Mouse (Mus musculus): ENCODE measurements at regions not wholly inside any gene's neighbourhood (a gene's known extent, or its start where the extent isn't known, plus 50 kb on each side); places are given as distances from the start of the nearest gene placed in this dataset.

DNA sequence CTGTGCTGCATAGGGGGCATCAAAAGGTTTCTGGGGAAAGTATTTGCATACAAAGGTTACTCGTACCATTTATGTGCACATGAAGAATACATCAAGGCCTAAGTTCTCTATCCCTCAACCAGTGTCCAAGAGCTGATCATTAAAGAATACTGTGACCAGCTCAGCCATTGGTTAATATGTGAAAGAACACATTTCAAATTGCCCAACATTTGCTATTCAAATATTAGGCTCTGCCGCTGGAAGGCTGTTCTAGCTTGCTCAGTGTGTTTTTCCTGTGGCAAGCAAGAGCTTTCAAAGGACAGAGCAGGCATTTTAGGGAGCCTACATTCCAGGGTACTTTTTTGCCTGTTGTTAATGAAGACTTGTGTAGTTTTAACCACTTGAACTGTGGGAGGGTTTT, 220.8 kb downstream of the Ahr start:
- no peak for DNase-seq (ENCODE audit: low spot score in 2 of 2)

DNA sequence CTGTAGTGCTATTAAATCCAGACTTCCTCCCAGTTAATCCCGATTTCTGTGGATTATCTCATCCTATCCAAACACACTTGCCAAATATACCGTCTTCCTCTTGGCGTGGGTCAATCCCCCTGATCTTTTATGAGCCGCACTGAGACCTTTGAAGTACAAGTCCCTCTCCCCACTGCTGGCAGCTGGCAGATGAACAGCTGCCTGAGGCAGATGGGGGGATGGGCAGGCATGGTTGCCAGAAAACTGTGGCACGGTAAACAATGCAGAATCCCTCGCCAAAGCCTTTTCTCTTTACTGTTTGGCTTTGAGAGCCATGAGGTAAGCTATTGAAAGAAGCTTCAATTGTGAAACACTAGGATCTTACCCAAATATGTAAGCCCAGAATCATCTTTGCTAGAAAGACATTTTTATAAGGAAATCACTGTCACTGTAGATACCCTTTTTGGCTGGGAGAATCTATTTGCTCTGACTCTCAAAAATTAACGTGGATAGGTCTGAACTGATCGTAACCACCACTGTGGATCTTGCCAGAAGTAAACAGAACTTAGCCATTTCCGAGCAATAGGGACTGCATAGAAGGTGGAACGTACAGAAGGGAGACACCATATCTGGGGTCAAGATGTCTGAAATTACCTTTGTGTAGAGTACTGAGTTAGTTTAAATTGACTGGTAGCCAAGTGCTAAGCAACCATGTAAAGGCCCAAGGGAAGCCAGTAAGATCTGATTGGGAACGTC, 221.5 kb downstream of the Ahr start:
- no peak for DNase-seq (ENCODE audit: low spot score in 2 of 2)

DNA sequence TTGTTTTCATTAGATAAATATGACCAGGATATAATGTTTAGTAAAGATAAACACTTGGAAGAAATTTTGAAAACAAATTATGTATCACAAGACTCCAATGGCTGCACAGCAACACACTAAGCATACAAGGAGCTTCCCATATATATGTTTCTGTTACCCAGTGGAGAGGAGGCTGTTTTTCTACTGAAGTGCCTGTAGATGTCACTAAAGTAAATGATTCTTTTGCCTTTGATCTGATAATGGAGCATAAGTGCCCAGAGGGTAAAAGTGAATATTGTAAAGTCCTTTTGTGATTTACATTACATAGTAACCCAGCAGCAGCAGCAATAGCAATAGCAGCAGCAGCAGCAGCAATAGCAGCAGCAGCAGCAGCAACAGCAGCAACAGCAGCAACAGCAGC, 226.3 kb downstream of the Ahr start:
- no peak for DNase-seq (ENCODE audit: low spot score in 2 of 2)

DNA sequence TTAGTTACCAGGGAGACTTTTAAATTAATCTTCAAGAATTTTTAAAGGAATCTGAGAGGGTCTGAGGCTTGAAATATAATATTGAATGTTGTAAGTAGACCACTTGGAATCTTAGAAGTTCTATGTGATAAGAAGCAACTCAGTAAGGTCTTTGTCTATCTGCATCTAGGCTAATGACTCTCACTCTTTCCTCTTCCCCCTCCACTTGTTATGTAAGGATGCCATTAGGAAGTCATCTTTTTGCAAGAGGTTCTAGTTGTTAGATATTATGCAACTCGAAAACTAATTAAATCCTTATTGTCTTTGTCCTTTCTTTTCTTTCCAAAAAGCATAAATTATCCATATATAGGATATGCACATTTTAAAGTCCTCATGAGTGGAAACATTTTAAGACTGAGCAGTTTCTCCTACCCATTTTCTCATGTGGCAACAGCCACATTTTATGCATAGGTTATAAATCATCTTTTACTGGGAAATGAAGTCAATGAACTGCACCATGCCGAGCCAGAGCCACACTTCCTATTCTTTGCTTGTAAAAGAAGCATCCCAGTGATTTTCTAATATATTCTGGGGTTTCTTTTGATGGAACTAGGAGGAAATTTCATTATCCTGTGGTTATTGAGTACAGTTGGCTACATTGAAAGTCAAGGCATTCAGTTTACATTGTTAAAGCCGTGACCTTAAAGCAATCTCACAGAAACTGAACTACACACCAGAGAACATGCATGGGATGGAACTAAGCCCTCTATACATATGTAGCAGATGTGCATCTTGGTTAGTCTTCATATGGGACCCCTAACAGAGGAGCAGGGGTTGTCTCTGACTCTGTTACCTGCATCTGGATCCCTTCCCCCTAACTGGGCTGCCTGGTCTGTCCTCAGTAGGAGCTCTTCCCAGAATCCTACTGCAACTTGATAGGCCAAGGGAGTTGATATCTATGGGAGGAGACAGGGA, 230.8 kb downstream of the Ahr start:
- DNase-seq (ENCODE audit: low spot score in 2 of 2) = no peak

DNA sequence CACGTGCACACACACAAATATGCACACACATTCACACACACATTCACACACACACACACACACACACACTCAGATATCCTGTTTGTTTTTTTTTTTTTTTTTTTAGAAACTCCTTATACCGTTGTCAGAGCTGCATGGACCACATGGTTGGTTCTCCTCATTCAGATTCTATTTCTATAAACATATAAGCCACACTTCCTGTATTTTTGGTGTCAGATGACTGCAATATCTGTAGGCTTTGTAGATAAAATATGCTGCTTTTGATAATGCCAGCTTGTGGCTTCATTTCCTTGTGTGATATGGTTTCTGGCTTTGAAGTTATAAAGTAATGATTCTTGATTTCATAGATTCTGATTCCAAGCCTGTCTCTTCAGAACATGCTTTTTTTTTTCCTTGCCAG, 231.7 kb downstream of the Ahr start:
- no peak for DNase-seq (ENCODE audit: low spot score in 2 of 2)

DNA sequence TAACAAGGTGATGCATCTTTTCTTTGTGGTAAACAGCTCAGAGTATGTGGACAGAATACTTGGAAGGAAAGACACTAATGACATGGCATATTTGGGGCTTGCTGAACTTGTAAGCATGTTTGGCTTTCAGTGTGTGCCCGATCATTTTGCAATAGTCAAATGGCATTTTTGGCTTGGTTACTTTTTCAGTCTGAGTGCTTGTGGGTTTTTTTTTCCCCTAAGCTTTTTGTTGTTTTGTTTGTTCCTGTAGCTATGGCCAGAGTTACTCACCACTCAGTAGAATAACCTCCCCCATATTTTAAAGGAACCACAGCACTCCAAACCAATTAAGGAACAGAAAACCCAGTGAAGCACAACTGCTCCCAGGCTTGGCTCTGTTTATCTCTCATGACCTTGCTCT, 240.2 kb downstream of the Ahr start:
- no peak for DNase-seq (ENCODE audit: low spot score in 2 of 2)

DNA sequence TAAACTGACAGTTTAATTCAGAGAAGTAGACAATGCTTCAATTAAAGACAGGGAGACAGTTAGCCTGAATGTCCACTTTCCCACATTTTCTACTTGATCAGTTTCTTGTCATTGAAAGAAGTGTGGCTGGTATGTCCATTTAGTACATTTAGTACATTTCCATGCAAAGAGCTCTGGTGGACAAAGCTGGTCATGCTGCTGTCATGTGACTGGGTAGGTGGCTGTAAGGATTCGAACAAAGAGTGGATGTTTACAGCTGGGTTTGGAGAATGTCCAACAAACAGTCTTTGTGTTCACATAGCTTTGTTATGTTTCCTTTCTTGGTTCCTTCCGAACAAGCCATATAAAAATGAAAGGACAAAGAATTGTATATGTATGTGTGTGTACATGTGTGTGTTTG, 241.3 kb downstream of the Ahr start:
- no peak for DNase-seq (ENCODE audit: low spot score in 2 of 2)

DNA sequence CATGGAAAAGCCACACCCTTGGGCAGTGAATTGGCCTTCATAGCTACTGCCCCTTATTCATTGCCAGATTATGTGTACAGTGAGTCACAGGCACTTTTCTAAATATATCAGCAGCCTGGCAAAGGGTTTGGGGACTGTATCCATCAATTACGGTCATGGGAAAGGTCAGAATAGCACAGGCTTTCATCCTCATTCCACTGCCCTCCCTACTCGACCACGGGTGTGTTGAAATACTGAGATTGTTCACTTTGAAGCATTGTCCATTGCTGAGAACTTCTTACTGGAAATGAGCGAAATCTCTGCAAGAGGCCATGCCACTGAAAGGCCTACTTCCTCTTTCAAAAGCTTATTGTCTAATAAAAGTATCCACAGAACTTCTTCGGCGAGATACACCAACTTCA, 242.9 kb downstream of the Ahr start:
- no peak for DNase-seq (ENCODE audit: low spot score in 2 of 2)

DNA sequence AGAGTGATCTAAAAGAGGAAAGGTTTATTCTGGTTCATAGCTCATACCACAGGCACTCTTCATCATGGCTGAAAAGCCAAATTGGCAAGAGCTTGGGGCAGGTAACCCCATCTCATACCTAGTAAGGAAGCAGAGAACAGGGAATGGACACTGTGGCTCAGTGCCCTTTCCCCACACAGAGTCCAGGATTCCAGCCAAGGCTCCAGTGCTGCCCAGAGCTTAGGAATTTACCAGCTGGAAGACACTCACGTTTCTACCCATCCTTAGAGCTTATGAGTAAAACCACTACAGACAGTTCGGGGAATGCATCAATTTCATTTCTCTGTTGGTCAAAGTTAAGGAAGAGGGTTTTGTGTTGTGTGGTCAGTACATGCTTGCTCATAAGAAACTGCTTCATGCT, 241.0 kb downstream of the Snx13 start:
- DNase-seq (ENCODE audit: low spot score in 2 of 2) = no peak

DNA sequence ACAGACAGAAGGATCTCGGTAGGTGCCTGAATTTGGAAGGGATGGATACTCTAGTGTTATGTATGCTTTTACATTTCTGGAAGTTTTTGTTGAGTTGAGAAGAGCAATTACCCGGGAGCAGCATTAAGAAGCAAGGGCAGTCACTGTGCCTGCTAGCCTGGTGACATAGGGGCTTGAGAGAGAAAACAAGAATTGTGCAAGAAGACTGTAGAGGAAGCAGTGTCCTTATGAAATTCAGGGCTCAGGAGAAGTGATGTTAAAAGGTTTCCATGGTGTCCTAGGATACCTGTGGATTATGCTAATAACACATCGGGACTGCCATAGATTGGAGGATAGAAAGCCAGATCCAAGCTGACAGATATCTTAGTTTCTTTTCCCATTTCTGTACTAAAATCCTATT, 240.6 kb downstream of the Snx13 start:
- DNase-seq (ENCODE audit: low spot score in 2 of 2) = no peak

DNA sequence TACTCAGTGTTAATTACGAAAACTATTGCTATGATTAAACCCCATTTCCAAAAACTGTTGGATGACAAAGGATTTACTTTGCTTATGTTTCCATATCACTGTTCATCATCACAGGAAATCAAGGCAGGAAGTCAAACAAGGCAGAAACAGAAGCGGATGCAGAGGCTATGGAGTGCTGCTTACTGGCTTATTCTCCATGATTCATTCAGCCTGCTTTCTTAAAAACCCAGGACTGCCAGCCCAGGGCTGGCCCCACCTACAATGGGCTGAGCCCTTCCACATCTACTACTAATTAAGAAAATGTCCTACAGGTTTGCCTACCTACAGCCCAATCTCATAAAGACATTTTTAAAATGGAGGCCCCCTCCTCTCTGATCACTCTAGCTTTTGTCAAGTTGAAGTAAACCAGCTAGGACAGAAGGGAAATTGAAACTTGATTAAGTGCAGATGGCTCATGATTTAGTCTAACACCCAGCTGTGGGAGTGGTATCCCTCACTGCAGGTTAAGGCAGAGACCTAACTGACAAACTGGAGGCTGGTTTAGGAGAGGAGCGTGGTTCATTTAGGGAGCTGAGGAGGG, 240.1 kb downstream of the Snx13 start:
- no peak for DNase-seq (ENCODE audit: low spot score in 2 of 2)

DNA sequence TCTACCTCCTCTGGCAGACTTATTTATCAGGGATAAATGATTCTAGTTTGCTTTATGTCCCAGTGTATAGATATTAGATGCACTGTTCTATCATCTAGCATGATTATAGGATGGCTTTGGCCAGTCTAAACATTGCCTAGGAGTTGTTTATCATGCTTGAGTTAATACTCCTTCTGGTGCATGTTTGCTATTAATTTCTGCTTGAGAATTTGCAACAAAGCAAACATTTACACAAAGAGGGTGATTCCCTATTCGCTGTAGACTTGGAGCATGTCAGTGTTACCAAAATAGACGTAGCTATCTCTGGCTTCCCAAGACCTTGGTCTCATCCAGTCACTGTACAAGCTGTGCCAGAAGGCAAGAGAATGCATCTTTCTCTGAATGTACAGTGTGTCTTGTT, 237.4 kb downstream of the Snx13 start:
- DNase-seq (ENCODE audit: low spot score in 2 of 2) = no peak

DNA sequence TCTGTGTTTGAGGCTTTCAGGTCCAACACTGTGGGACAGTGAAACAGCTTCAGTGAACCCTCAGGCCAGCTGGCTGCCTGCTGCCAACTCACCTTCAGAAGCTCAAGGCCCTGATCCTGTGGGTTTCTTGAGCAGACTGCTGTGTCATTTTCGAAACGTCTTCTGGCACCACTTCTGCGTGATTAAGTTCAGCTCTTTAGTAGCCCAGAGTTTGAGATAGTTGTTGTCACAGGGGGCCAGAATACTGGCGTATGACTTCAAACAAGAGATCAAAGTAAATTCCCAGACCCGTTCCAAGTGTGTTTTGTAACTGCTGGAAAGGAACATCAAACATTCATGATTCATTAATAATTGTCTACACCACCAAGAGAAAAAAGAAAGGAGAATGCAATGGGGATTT, 236.9 kb downstream of the Snx13 start:
- DNase-seq (ENCODE audit: low spot score in 2 of 2) = no peak

DNA sequence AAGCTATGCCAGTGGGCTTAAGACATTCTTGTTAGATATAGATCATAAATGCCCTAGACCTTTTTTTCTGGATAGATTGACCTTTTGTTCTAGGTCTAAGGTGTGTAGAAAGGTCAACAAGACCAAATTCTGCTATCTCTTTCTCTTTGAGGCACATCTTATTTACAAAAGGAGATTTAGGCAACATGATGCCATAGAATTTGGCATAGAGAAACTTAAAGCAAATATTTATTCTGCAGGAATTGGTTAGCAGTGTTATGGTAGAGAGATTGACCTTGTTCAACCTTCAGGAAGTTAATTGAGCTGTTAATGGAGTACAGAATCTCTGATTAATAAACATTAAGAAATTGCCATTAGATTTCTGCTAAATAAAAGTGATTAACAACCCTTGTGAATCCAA, 236.4 kb downstream of the Snx13 start:
- DNase-seq (ENCODE audit: low spot score in 2 of 2) = no peak

DNA sequence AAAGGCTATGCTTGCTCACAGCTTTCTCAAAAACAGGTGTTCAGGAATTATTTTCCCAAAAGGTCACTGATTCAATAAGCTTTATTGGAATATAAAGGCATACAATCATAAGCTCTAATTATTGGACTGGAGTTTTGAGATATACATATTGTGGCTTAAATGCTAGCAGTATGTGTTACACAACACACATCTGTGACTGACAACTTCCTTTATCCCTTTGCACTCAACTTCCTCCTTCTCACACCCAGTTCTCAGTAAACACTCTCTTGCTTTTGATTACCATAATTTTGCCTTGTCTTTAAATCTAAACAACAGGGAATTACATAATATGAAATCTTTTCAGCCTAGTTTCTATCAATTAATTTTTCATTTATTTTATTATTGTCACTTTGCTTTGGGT, 222.5 kb downstream of the Snx13 start:
- no peak for DNase-seq (ENCODE audit: low spot score in 2 of 2)

DNA sequence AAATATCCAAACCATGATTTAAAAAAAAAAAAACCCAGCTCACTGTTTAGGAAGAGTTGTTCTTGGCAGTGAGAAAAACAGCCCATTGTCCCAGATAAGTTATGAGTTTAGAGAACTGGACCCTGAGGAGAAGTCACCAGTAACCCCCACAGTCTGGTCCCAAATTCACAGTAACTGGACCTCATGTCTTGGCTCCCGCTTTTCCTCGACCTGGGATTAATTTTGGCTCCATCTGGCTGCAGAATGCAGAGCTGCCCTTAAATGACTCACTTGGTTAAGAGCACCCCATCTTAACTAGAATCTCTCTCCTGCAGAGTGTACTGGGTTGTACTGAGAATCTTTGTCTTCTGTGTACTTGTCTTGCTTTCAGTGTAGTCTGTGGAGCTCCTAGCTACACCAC, 221.0 kb downstream of the Snx13 start:
- DNase-seq (ENCODE audit: low spot score in 2 of 2) = no peak

DNA sequence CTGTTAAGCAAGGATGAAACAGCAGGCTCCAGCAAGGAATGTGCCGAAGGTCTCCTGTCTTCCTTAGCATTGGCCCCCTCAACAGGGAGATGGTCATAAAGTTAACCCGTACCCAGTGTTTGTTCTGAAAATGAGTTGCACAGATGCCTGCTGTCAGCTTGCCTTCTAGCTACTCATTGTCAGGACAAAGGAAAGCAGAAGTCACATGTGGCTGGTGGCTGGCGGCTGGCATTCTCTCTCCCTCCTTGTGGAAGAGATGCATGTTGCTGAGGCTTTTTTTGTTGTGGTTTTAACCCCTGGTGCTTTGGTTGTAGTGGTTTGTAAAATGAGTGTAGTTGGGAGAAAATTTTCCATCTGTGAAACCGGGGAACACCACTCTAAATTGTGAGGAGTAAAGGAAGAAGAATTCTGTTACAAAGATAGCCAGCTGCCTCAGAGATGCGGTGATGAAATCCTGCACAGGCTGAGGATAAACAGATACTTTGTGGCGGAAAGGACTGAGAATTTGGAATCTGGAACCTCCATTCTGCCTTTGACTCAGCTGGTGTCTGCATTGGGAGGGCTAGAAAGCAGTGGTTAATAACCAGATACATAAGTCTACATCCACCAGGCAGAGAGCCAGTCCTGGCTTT, 220.2 kb downstream of the Snx13 start:
- no peak for DNase-seq (ENCODE audit: low spot score in 2 of 2)

DNA sequence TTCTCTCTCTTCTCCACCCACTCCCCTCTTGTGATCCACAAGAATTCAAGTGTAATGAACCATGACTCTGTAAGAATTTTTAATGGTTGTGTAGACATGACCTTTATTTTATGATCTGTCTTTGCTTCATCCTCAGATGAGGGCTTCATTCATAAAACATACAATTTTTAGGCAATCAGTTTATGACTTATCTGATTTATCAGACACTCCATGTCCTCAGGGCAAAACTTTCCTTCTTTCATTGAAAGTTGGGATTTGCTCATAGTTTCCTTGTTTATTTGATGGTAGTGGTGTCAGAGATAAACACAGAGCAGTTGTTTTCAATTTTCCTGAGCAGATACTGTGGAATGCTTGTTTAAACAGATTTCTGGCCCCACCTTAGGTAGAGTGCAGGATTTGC, 212.8 kb downstream of the Snx13 start:
- no peak for DNase-seq (ENCODE audit: low spot score in 2 of 2)

DNA sequence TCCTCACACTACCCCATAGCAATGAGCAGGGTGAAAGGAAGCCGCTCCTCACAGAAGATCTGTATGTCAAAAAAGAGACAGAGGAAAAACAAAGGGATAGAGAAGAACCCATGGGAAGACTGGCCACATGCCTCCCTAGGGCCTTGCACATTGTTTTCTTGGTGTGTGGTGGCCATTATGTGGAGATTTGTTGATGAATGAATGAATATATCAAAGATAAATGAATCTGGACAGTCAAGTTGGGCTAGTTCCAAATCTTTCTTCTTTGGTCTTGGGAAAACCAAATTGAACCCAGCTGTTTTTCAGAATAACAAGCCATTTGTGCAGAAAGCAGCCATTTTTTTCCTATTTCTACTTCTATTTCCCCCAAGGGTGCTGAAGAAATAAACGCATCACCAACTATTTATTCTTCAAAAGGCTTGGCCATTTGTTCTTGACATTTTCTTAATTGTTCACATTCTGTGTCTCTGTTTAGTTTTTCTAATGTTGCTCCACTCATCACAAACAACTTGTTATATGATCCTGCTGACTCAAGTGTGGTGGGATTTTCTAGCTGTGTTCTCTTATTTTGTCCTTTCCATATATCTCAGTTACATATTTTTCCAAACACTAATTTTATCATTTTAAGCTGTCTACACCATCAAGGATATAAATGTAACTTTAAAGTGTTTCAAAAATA, 208.9 kb downstream of the Snx13 start:
- DNase-seq (ENCODE audit: low spot score in 2 of 2) = no peak

DNA sequence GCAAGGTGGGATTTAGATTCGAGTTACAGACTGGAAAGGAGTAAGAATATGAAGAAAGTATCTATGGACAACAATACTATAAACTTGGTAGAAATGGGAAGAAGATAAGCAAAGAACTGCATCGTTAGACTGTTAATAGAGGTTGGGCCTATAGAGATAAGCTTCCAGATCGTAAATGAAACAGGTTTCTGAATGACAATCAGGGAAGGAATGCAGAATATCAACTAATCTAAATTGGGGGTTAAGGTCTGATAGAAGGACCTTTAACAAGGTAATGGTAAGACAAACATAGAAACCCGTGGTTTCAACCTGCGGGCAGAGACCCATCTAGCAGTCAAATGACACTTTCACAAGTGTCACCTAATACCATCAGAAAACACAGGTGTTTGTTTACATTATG, 201.5 kb downstream of the Snx13 start:
- no peak for DNase-seq (ENCODE audit: low spot score in 2 of 2)

DNA sequence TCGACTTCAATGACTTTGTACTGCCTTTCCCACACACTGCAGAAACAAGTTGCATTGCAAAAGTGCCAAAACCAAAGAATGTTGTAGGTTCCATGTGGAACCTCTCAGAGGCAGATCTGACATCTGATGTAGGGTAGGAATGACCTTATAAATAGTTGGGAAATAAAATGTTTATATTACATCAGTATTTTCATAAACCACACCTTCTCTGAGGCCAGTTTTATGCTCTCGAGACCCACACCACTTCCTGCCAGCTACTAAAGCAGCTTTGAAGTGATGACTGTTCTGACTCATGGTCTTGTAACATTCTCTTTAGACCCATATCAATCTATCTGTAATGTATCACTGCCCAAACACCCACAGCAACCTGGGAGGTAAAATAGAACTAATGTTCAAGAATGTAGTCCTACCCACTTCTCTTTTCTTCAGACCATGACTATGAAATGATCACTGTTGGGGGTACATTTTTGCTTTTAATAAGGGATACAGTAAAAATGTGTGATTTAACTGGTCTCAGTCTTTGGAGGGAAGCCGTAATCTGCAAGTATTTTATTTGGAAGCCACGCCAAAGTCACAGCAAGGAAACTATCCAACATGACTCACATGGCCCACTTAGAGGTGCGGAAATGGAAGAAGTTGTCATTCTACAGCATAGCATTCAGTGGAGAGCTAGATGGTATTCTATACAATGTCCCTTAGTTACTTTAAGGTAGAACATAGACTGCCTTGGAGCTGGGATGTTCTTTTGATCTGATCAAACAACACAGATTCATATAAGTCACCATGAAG, 199.4 kb downstream of the Snx13 start:
- DNase-seq (ENCODE audit: low spot score in 2 of 2) = no peak
